Mouse (Mus musculus): ENCODE measurements around the gene 4930430F08Rik. TPM values are rescaled to one million over a fixed set of nuclear protein-coding genes. Genes with fewer than 3 reads are reported as not detected.
"Not testable (repeated sequence)": the region's sequence is repeated elsewhere in the genome, so short reads cannot be mapped to it uniquely, and the experiment has no call there.

The 4930430F08Rik gene
- polyA plus RNA-seq, 1 experiment from 2014 or later = 6.4 TPM

GRCm38 (mm10) chr10:100588932-100589388, 1.3 kb downstream of the 4930430F08Rik start:
- Histone ChIP-seq H3K36me3 (ENCODE audit: control insufficient read depth, insufficient read depth, low read length) (no peaks in the 10 kb centered on the region), H3K27ac (ENCODE audit: low read length) (peak overlapping the region; percentile 66), H3K4me2 (ENCODE audit: low read depth, low read length) (peak overlapping the region; percentile 65), H3K4me3 (ENCODE audit: low read length) (peak overlapping the region; percentile 81), H3K27me3 (replicated peaks; ENCODE audit: control insufficient read depth, insufficient read depth, low read length) (no peaks in the 10 kb centered on the region), H3K4me1 (ENCODE audit: control insufficient read depth, insufficient read depth, low read length) (no peaks in the 10 kb centered on the region), H3K9me3 (ENCODE audit: control insufficient read depth, low read length) (no peaks in the 10 kb centered on the region), H3K9ac (ENCODE audit: low read depth, low read length) (peak overlapping the region; percentile 82)
- ATAC-seq = peak; percentile 100
- under 1% methylated on average over 31 of the region's 31 CpGs for WGBS

- H3K4me3 ChIP-seq (ENCODE audit: low read length) = peak overlapping the region; percentile 81
- no peaks in the 10 kb centered on the region for H3K9me3 ChIP-seq (ENCODE audit: control insufficient read depth, low read length)
- H3K4me2 ChIP-seq (ENCODE audit: low read depth, low read length) = peak overlapping the region; percentile 65
- no peak overlapping the region for H3K27ac ChIP-seq (ENCODE audit: low read length)
- no peaks in the 10 kb centered on the region for H3K27me3 ChIP-seq (replicated peaks; ENCODE audit: control insufficient read depth, insufficient read depth, low read length)
- no peaks in the 10 kb centered on the region for H3K36me3 ChIP-seq (ENCODE audit: control insufficient read depth, insufficient read depth, low read length)
- WGBS = 41% methylated on average over 7 of the region's 7 CpGs
- no peaks in the 10 kb centered on the region for H3K4me1 ChIP-seq (ENCODE audit: control insufficient read depth, insufficient read depth, low read length)
- peak overlapping the region; percentile 82 for H3K9ac ChIP-seq (ENCODE audit: low read depth, low read length)
- ATAC-seq = 0 out of 2 replicates have a peak, but pooled peaks have one; percentile 2
Measured at GRCm38 (mm10) chr10:100588524-100588923, 1.7 kb downstream of the 4930430F08Rik start.

- H3K4me3 ChIP-seq (ENCODE audit: low read length) = no peak overlapping the region
- H3K4me2 ChIP-seq (ENCODE audit: low read depth, low read length) = no peak overlapping the region
- H3K27ac ChIP-seq (ENCODE audit: low read length) = no peak overlapping the region
- no peaks in the 10 kb centered on the region for H3K9me3 ChIP-seq (ENCODE audit: control insufficient read depth, low read length)
- no peaks in the 10 kb centered on the region for H3K4me1 ChIP-seq (ENCODE audit: control insufficient read depth, insufficient read depth, low read length)
- no peaks in the 10 kb centered on the region for H3K36me3 ChIP-seq (ENCODE audit: control insufficient read depth, insufficient read depth, low read length)
- no peak overlapping the region for H3K9ac ChIP-seq (ENCODE audit: low read depth, low read length)
- H3K27me3 ChIP-seq (replicated peaks; ENCODE audit: control insufficient read depth, insufficient read depth, low read length) = no peaks in the 10 kb centered on the region
- ATAC-seq = no peak
- WGBS = 85% methylated on average over 3 of the region's 3 CpGs
Measured at GRCm38 (mm10) chr10:100584178-100584577, 6.0 kb downstream of the 4930430F08Rik start.

GRCm38 (mm10) chr10:100575294-100575693, 14.9 kb downstream of the 4930430F08Rik start:
- H3K27ac ChIP-seq (ENCODE audit: low read length) = no peak overlapping the region
- ATAC-seq = no peak
- H3K9me3 ChIP-seq (ENCODE audit: control insufficient read depth, low read length) = no peaks in the 10 kb centered on the region
- WGBS = 84% methylated on average over 7 of the region's 7 CpGs
- no peak overlapping the region for H3K4me2 ChIP-seq (ENCODE audit: low read depth, low read length)
- no peak overlapping the region for H3K9ac ChIP-seq (ENCODE audit: low read depth, low read length)
- 0 out of 2 replicates have a peak, but pooled peaks cover 2% of the 10 kb centered on the region for H3K36me3 ChIP-seq (ENCODE audit: control insufficient read depth, insufficient read depth, low read length)
- no peaks in the 10 kb centered on the region for H3K27me3 ChIP-seq (replicated peaks; ENCODE audit: control insufficient read depth, insufficient read depth, low read length)
- no peak overlapping the region for H3K4me3 ChIP-seq (ENCODE audit: low read length)
- no peaks in the 10 kb centered on the region for H3K4me1 ChIP-seq (ENCODE audit: control insufficient read depth, insufficient read depth, low read length)

GRCm38 (mm10) chr10:100574505-100575149, 15.6 kb downstream of the 4930430F08Rik start:
- H3K9ac ChIP-seq (ENCODE audit: low read depth, low read length) = no peak overlapping the region
- H3K4me1 ChIP-seq (ENCODE audit: control insufficient read depth, insufficient read depth, low read length) = no peaks in the 10 kb centered on the region
- peak; percentile 33; the same call in 1 of the 2 replicates for ATAC-seq
- no peaks in the 10 kb centered on the region for H3K27me3 ChIP-seq (replicated peaks; ENCODE audit: control insufficient read depth, insufficient read depth, low read length)
- H3K4me2 ChIP-seq (ENCODE audit: low read depth, low read length) = no peak overlapping the region
- 89% methylated on average over 7 of the region's 7 CpGs for WGBS
- no peak overlapping the region for H3K27ac ChIP-seq (ENCODE audit: low read length)
- 0 out of 2 replicates have a peak, but pooled peaks cover 2% of the 10 kb centered on the region for H3K36me3 ChIP-seq (ENCODE audit: control insufficient read depth, insufficient read depth, low read length)
- H3K4me3 ChIP-seq (ENCODE audit: low read length) = no peak overlapping the region
- no peaks in the 10 kb centered on the region for H3K9me3 ChIP-seq (ENCODE audit: control insufficient read depth, low read length)

GRCm38 (mm10) chr10:100571707-100572106, 18.5 kb downstream of the 4930430F08Rik start:
- no peak overlapping the region for H3K4me3 ChIP-seq (ENCODE audit: low read length)
- no peak overlapping the region for H3K27ac ChIP-seq (ENCODE audit: low read length)
- no peaks in the 10 kb centered on the region for H3K9me3 ChIP-seq (ENCODE audit: control insufficient read depth, low read length)
- H3K27me3 ChIP-seq (replicated peaks; ENCODE audit: control insufficient read depth, insufficient read depth, low read length) = no peaks in the 10 kb centered on the region
- H3K9ac ChIP-seq (ENCODE audit: low read depth, low read length) = no peak overlapping the region
- ATAC-seq = no peak
- no peak overlapping the region for H3K4me2 ChIP-seq (ENCODE audit: low read depth, low read length)
- no peaks in the 10 kb centered on the region for H3K4me1 ChIP-seq (ENCODE audit: control insufficient read depth, insufficient read depth, low read length)
- 89% methylated on average over 3 of the region's 3 CpGs for WGBS
- 0 out of 2 replicates have a peak, but pooled peaks cover 2% of the 10 kb centered on the region for H3K36me3 ChIP-seq (ENCODE audit: control insufficient read depth, insufficient read depth, low read length)

GRCm38 (mm10) chr10:100564112-100564511, 26.1 kb downstream of the 4930430F08Rik start:
- H3K4me1 ChIP-seq (ENCODE audit: control insufficient read depth, insufficient read depth, low read length) = no peaks in the 10 kb centered on the region
- H3K27ac ChIP-seq (ENCODE audit: low read length) = no peak overlapping the region
- H3K4me2 ChIP-seq (ENCODE audit: low read depth, low read length) = no peak overlapping the region
- H3K9me3 ChIP-seq (ENCODE audit: control insufficient read depth, low read length) = no peaks in the 10 kb centered on the region
- H3K36me3 ChIP-seq (ENCODE audit: control insufficient read depth, insufficient read depth, low read length) = no peaks in the 10 kb centered on the region
- H3K9ac ChIP-seq (ENCODE audit: low read depth, low read length) = no peak overlapping the region
- WGBS = 89% methylated on average over 3 of the region's 3 CpGs
- ATAC-seq = no peak
- no peak overlapping the region for H3K4me3 ChIP-seq (ENCODE audit: low read length)
- H3K27me3 ChIP-seq (replicated peaks; ENCODE audit: control insufficient read depth, insufficient read depth, low read length) = no peaks in the 10 kb centered on the region

GRCm38 (mm10) chr10:100560194-100560883, 29.9 kb downstream of the 4930430F08Rik start:
- ATAC-seq = not testable (repeated sequence)

GRCm38 (mm10) chr10:100556566-100557175, 33.6 kb downstream of the 4930430F08Rik start:
- Histone ChIP-seq H3K27ac (ENCODE audit: low read length) (no peak overlapping the region), H3K9me3 (ENCODE audit: control insufficient read depth, low read length) (no peaks in the 10 kb centered on the region), H3K4me1 (ENCODE audit: control insufficient read depth, insufficient read depth, low read length) (no peaks in the 10 kb centered on the region), H3K4me2 (ENCODE audit: low read depth, low read length) (no peak overlapping the region), H3K9ac (ENCODE audit: low read depth, low read length) (no peak overlapping the region), H3K4me3 (ENCODE audit: low read length) (no peak overlapping the region), H3K36me3 (ENCODE audit: control insufficient read depth, insufficient read depth, low read length) (no peaks in the 10 kb centered on the region), H3K27me3 (replicated peaks; ENCODE audit: control insufficient read depth, insufficient read depth, low read length) (no peaks in the 10 kb centered on the region)
- no peak for ATAC-seq
- 88% methylated on average over 3 of the region's 3 CpGs for WGBS

More at GRCm38 (mm10) chr10:100560194-100560883, 29.9 kb downstream of the 4930430F08Rik start:
- not testable (repeated sequence) for H3K9me3 ChIP-seq (ENCODE audit: control insufficient read depth, low read length); H3K4me3 ChIP-seq (ENCODE audit: low read length); H3K9ac ChIP-seq (ENCODE audit: low read depth, low read length); H3K27me3 ChIP-seq (replicated peaks; ENCODE audit: control insufficient read depth, insufficient read depth, low read length); H3K4me2 ChIP-seq (ENCODE audit: low read depth, low read length); H3K36me3 ChIP-seq (ENCODE audit: control insufficient read depth, insufficient read depth, low read length); H3K4me1 ChIP-seq (ENCODE audit: control insufficient read depth, insufficient read depth, low read length); H3K27ac ChIP-seq (ENCODE audit: low read length)
- WGBS = 89% methylated on average over 3 of the region's 3 CpGs
